Mouse (Mus musculus) cortical plate, adult 2 months (tissue): ENCODE measurements around the gene Zfp367. TPM values are rescaled to one million over a fixed set of nuclear protein-coding genes. Genes with fewer than 3 reads are reported as not detected.

Experiments used
- H3K27ac ChIP-seq: fragments of 200-500 bp; 2 replicates; pipeline ENCODE4 v1.5.1; 2012; ENCODE audit warnings: low read length, control low read depth, inconsistent platforms; ENCODE audit not compliant: insufficient read depth
- H3K4me1 ChIP-seq: fragments of 200-500 bp; 2 replicates; pipeline ENCODE4 v1.6.1; 2011; ENCODE audit warnings: low read length; ENCODE audit not compliant: control insufficient read depth, insufficient read depth
- H3K4me3 ChIP-seq: fragments of 200-500 bp; 2 replicates; pipeline ENCODE4 v1.5.1; 2011; ENCODE audit warnings: mild to moderate bottlenecking, low read length, control low read depth; ENCODE audit not compliant: insufficient read depth
- CTCF ChIP-seq: fragments of 200-500 bp; IDR thresholded peaks from 2 replicates; pipeline ENCODE4 v1.5.1; 2011; ENCODE audit warnings: mild to moderate bottlenecking, control low read depth, low read length; ENCODE audit not compliant: insufficient read depth; ENCODE audit errors: extremely low read depth
- POLR2A ChIP-seq: fragments of 200-500 bp; IDR thresholded peaks from 2 replicates; pipeline ENCODE4 v1.6.1; 2011; ENCODE audit warnings: mild to moderate bottlenecking, low read length, control low read depth; ENCODE audit not compliant: insufficient read depth; ENCODE audit errors: extremely low read depth
- polyA plus RNA-seq: library from polyadenylated mRNA; depleted of rRNA; stranded (reverse); fragments of >200 nt; gene quantifications from 2 replicates; pipeline ENCODE4 v1.2.3, GENCODE M21; 2012

Gene Zfp367
- polyA plus RNA-seq, 1 experiment: 31.9 TPM

- TF ChIP-seq CTCF (peak; percentile 45; the same call in 1 of the 2 replicates), POLR2A (no peak)
- Histone ChIP-seq H3K4me3 (no peak overlapping the region), H3K27ac (no peak overlapping the region), H3K4me1 (no peaks in the 10 kb centered on the region)
Observed at GRCm38 (mm10) chr13:64100186-64100585, 52.8 kb downstream of the Zfp367 start.

DNA sequence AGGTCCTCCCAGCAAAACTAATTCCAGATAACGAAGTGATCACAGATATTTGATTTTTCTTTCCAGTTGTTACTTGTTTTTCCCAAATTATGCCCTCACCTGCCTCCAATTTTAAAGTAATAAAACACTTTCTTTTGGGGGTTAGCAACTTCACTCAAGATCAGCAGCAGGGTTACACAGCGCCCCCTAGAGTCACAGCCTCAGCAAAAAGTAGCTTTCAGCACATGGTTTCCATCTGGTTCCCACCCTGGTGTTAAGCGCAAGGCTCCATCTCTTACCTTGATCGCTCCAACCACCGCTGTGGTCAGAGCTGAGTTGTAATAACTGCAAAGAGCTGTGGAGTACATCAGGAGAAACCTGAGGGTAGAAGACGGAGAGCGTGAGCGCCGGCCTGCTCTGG is 54.0 kb downstream of the Zfp367 start:
- no peak overlapping the region for H3K4me3 ChIP-seq
- H3K4me1 ChIP-seq: no peaks in the 10 kb centered on the region
- TF ChIP-seq CTCF (peak; percentile 45), POLR2A (no peak)
- H3K27ac ChIP-seq: no peak overlapping the region

DNA sequence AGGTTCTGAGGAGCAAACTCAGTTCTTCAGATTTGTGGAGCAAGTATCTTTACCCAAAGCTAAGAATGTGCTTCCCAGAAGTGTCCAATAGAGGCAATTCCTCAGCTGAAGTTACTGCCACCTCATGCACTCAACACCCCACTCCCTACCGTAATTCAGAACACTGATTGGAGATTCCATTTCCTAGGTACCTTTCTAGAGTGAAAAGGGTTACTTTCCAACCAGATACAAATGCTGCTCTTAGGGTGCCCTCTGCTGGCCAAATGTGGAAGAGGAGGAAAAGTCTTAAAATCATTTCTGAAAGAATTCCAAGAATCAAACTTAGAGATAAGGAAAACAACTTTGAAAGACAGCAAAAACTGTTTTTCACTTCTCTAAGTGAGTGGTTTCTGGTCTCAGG is 59.7 kb downstream of the Zfp367 start:
- Histone ChIP-seq H3K27ac (no peak overlapping the region), H3K4me1 (no peaks in the 10 kb centered on the region), H3K4me3 (no peak overlapping the region)
- no peak for TF ChIP-seq POLR2A
- TF ChIP-seq CTCF: peak; percentile 61

DNA sequence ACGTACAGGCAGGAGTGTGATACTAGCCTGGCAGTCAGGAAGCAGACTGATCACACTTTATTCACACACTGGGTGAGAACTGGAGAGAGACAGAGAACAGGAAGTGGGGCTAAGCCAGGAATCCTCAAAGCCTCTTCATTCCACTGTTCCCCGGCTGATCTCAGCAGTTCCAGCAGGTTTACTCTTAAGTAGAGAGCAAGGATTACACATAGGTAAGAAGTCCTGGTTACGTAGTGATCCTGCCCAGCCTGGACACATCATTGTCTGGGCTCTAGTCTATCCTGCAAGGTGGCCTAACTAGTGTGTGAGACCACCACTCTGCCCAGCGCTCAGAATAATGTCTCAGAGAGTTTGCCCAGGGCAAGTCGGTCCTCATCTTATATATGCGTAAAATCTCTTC is 60.2 kb downstream of the Zfp367 start:
- Histone ChIP-seq H3K4me3 (no peak overlapping the region), H3K4me1 (no peaks in the 10 kb centered on the region), H3K27ac (no peak overlapping the region)
- no peak for TF ChIP-seq POLR2A
- no peak for TF ChIP-seq CTCF

- H3K4me1 ChIP-seq: no peaks in the 10 kb centered on the region
- no peak for TF ChIP-seq POLR2A
- TF ChIP-seq CTCF: no peak
- no peak overlapping the region for H3K27ac ChIP-seq
- no peak overlapping the region for H3K4me3 ChIP-seq
Observed at GRCm38 (mm10) chr13:64092141-64092540, 60.9 kb downstream of the Zfp367 start.

GRCm38 (mm10) chr13:64091006-64091405 is 62.0 kb downstream of the Zfp367 start:
- Histone ChIP-seq H3K4me1 (no peaks in the 10 kb centered on the region), H3K4me3 (no peak overlapping the region), H3K27ac (no peak overlapping the region)
- TF ChIP-seq CTCF (no peak), POLR2A (no peak)

DNA sequence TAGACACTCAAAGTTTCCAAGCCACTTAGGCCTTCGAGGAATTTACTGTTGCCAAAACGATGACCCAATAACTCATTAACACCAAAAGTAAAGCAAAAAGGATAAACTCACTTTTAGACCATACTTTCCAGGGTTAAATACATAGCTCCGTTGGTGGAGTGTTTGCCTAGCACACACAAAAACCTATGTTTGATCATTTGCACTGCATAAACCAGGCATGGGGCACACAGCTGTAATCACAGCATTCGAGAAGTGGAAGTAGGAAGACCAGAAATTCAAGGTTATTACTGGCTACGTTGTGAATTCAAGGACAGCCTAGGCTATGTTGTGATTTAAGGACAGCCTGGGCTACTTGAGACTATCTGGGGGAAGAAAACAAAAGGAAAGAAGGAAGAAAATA is 62.7 kb downstream of the Zfp367 start:
- no peak overlapping the region for H3K27ac ChIP-seq
- H3K4me3 ChIP-seq: no peak overlapping the region
- H3K4me1 ChIP-seq: no peaks in the 10 kb centered on the region
- no peak for TF ChIP-seq CTCF
- no peak for TF ChIP-seq POLR2A

DNA sequence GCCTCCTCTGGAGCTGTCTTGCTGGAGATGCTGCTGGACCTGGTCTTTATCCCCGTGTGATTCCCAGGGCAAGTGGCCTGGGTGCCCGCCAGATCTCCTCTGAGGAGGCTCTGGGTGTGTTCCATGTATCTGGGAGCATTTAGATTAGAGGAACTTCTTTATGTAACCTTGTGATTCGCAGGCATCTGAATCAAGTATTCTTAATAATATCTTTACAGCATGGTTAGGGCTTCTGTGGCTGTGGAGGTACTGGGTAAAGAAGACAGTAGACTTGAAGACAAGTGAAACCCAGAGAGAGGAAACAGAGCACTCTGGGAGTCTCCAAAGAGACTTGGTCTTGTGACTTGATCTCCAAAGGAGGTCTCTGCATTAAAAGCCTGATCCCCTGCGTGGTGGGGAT is 63.9 kb downstream of the Zfp367 start, which contains the start of gene Hsd17b3:
Hsd17b3 (minus strand) TSS at position 101 of the 400 bp plus-strand sequence.
- no peak for TF ChIP-seq POLR2A
- no peak for TF ChIP-seq CTCF

DNA sequence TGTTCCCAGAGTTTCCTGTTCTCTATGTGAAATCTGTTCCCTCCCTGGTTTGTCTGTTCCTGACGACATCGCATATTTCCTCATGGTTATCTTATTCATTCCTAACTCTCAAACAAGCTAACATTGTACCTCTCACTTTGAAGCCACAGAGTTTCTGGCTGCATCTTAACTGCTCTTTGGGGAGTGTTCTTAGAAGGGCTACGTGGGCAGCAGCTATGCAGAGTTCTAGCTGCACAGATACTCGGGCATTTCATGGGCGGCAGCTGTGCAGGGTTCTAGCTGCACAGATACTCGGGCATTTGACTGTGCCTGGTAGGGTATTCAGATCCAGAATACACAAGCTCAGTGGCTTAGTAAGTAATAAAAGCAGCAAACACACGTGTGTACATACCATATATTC is 64.9 kb downstream of the Zfp367 start:
- H3K4me1 ChIP-seq: no peaks in the 10 kb centered on the region
- TF ChIP-seq POLR2A (no peak), CTCF (no peak)
- no peak overlapping the region for H3K27ac ChIP-seq
- H3K4me3 ChIP-seq: no peak overlapping the region

More for the DNA sequence above, 63.9 kb downstream of the Zfp367 start, which contains the start of gene Hsd17b3:
- no peaks in the 10 kb centered on the region for H3K4me1 ChIP-seq
- H3K4me3 ChIP-seq: no peak within 1 kb of the TSS
- no peak within 1 kb of the TSS for H3K27ac ChIP-seq

DNA sequence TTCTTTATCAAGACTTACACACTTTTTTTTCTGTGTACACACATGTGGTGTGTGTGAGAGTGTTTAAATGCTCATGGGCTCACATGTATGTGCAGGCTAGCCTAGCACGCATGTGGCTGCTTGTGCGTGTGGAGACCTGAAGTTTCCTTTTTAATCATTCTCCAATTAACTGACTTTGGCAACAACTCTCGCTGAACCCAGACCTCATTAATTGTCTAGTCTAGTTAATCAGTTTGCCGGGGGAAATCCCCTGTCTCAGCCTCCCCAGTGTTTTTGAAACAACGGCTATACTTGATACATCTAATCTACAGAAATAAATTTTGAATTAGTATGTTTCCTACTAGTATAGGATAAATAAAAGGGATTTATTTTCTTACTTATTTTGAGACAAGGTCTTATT is 67.0 kb downstream of the Zfp367 start:
- TF ChIP-seq POLR2A: no peak
- Histone ChIP-seq H3K4me1 (no peaks in the 10 kb centered on the region), H3K4me3 (no peak overlapping the region), H3K27ac (no peak overlapping the region)
